Mouse (Mus musculus) ES-Bruce4 (cell line): ENCODE measurements around the gene Inafm1. TPM values are rescaled to one million over a fixed set of nuclear protein-coding genes. Genes with fewer than 3 reads are reported as not detected.

Experiments
- H3K27ac ChIP-seq: 2 replicates; pipeline ENCODE4 v1.5.1; 2012; ENCODE audit warnings: low read length, inconsistent platforms; ENCODE audit not compliant: insufficient read depth
- H3K27me3 ChIP-seq: 2 replicates; pipeline ENCODE4 v1.6.1; 2012; ENCODE audit warnings: mild to moderate bottlenecking, low read length, inconsistent platforms; ENCODE audit not compliant: control insufficient read depth, poor library complexity, insufficient read depth, severe bottlenecking
- H3K36me3 ChIP-seq: 2 replicates; pipeline ENCODE4 v1.6.1; 2012; ENCODE audit warnings: inconsistent platforms, mild to moderate bottlenecking, low read length, moderate library complexity; ENCODE audit not compliant: control insufficient read depth, poor library complexity, insufficient read depth, severe bottlenecking
- H3K4me1 ChIP-seq: one replicate; pipeline ENCODE4 v1.8.1; 2011; ENCODE audit warnings: low read length; ENCODE audit not compliant: control insufficient read depth, insufficient read depth
- H3K4me3 ChIP-seq: 2 replicates; pipeline ENCODE4 v1.5.1; 2011; ENCODE audit warnings: low read depth, mild to moderate bottlenecking, low read length
- H3K9ac ChIP-seq: 2 replicates; pipeline ENCODE4 v1.6.1; 2012; ENCODE audit warnings: low read depth, mild to moderate bottlenecking, inconsistent platforms; ENCODE audit not compliant: poor library complexity, severe bottlenecking
- H3K9me3 ChIP-seq: replicated peaks from 2 replicates; pipeline ENCODE4 v1.6.1; 2012; ENCODE audit warnings: mild to moderate bottlenecking, low read length, inconsistent platforms; ENCODE audit not compliant: control insufficient read depth, poor library complexity, insufficient read depth, severe bottlenecking
- CTCF ChIP-seq: IDR thresholded peaks from one replicate; pipeline ENCODE4 v1.8.1; 2011; ENCODE audit warnings: low read depth, low read length
- EP300 ChIP-seq: IDR thresholded peaks from 2 replicates; pipeline ENCODE4 v1.6.1; 2011; ENCODE audit warnings: low read depth, low read length; ENCODE audit not compliant: insufficient read depth
- POLR2A ChIP-seq: IDR thresholded peaks from one replicate; pipeline ENCODE4 v1.8.1; 2011; ENCODE audit warnings: low read length; ENCODE audit not compliant: insufficient read depth
- polyA plus RNA-seq: library from polyadenylated mRNA; stranded (reverse); fragments of >200 nt; gene quantifications from 2 replicates; pipeline ENCODE4 v1.2.4, GENCODE M21; 2011; ENCODE audit warnings: low read depth; ENCODE audit not compliant: missing spikeins, insufficient read depth, insufficient read length

Gene Inafm1
- polyA plus RNA-seq, 1 experiment = 4.6 TPM

DNA sequence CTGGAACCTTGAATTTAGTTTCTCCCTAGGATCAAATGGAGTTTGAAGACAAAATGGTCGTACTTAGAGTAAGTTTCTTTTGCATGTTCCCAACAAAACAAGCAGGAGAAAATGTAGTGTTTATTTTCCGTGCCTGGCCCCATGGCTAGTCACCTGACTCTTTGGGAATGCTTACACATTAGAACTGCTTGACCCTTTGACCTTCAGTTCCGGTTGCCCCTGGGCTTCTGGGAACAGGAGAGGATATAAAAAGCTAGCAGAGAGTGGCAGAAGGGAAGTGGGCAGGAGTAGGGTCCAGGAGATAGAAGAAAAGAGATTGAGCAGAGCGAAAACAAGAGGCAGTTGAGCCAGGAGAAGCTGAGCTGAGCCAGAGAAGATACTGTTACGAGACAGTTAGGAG is 43.5 kb downstream of the Inafm1 start:
- no peaks in the 10 kb centered on the region for H3K27me3 ChIP-seq
- TF ChIP-seq EP300 (0 out of 2 replicates have a peak, but pooled peaks have one; percentile 1), POLR2A (no peak), CTCF (no peak)
- no peaks in the 10 kb centered on the region for H3K9me3 ChIP-seq
- H3K9ac ChIP-seq = no peak overlapping the region
- H3K27ac ChIP-seq = no peak overlapping the region
- H3K4me3 ChIP-seq = no peak overlapping the region
- no peaks in the 10 kb centered on the region for H3K4me1 ChIP-seq
- H3K36me3 ChIP-seq = no peaks in the 10 kb centered on the region

Other genes starting within 250 kb of the Inafm1 start
- gene Bicra, start 225.7 kb downstream of the Inafm1 start, polyA plus RNA-seq = 10.2 and 21.9 TPM in 2 replicates
- gene Zfp541, start 211.8 kb downstream of the Inafm1 start, polyA plus RNA-seq = not detected in 2 replicates
- gene Napa, start 175.2 kb downstream of the Inafm1 start, polyA plus RNA-seq = 105 and 107 TPM in 2 replicates
- gene Kptn, start 153.7 kb downstream of the Inafm1 start, polyA plus RNA-seq = 8.5 and 8.7 TPM in 2 replicates
- gene Slc8a2, start 143.8 kb downstream of the Inafm1 start, polyA plus RNA-seq = 4.1 and 4.5 TPM in 2 replicates
- 4.5 and 5.2 TPM in 2 replicates for gene Meis3, start 98.5 kb downstream of the Inafm1 start, polyA plus RNA-seq
- gene Dhx34, start 51.6 kb downstream of the Inafm1 start, polyA plus RNA-seq = 9.7 and 11.6 TPM in 2 replicates
- gene C5ar2, start 29.5 kb downstream of the Inafm1 start, polyA plus RNA-seq = not detected in 2 replicates
- gene C5ar1, start 14.1 kb downstream of the Inafm1 start, polyA plus RNA-seq = not detected in 2 replicates
- gene Ccdc9, start 13.2 kb upstream of the Inafm1 start, polyA plus RNA-seq = 86.6 and 104 TPM in 2 replicates
- 38.5 and 38.7 TPM in 2 replicates for gene Bbc3, start 34.8 kb upstream of the Inafm1 start, polyA plus RNA-seq
- 256 and 263 TPM in 2 replicates for gene Sae1, start 114.2 kb upstream of the Inafm1 start, polyA plus RNA-seq
- 48.3 and 51.2 TPM in 2 replicates for gene Zc3h4, start 127.3 kb upstream of the Inafm1 start, polyA plus RNA-seq
- 24.3 and 25.4 TPM in 2 replicates for gene Tmem160, start 179.2 kb upstream of the Inafm1 start, polyA plus RNA-seq
- 0.27 and 0.70 TPM in 2 replicates for gene Npas1, start 204.1 kb upstream of the Inafm1 start, polyA plus RNA-seq